Comparison of ENCODE assay signal across 11 mouse cellular contexts in the genomic region with DNA sequence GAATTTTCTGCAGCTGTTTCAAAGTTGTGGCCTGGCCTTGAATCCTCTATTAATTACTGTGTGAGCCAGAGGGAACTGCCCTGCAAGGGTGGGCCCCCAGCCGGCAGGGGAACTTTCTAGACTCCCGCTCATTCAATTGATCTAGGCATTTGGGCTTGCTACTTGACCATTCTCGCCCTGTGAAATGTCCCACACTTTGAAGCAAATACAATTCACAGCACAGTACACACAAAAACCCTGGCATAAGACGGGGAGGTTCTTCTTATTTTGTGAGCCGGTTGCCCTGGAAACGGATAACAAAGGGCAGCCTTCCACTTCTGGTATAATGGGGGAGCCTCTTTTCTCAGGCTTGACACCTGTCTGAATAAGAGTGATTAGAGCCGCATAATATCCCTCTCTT. TPM values are rescaled to one million over a fixed set of nuclear protein-coding genes. Genes with fewer than 3 reads are reported as not detected.
A peak's percentile ranks its signal among the peaks of the same experiment; 100 is the strongest.
DNase-seq lines count a peak whose midpoint lies in the region; ATAC-seq and TF ChIP-seq lines count a peak whose summit lies in the region.
"Had no signal": no experiment of that assay in that cellular context is flagged by ENCODE, and none has a peak within 500 bp of the region (broad histone marks: within the 10 kb centered on the region; RNA-seq: fewer than 3 reads in every experiment).

No protein-coding gene starts in this region.

- H3K4me2 ChIP-seq in forebrain, embryonic 12.5 days: peak overlapping the region; percentile 19; the same call in 1 of the 2 replicates
- no peak overlapping the region for H3K4me2 ChIP-seq in hindbrain, postnatal 0 days (ENCODE audit: low read depth, low read length)
- no peak overlapping the region for H3K4me2 ChIP-seq in neural tube, embryonic 13.5 days
- no peak overlapping the region for H3K4me2 ChIP-seq in lung, postnatal 0 days (replicated peaks; ENCODE audit: low read depth, low read length)
- H3K4me2 ChIP-seq: heart, embryonic 11.5 days had no signal

- ATAC-seq in forebrain, embryonic 12.5 days (ENCODE audit: low FRiP score): peak; percentile 77
- ATAC-seq in hindbrain, postnatal 0 days: peak; percentile 41; the same call in 1 of the 2 replicates
- peak; percentile 34; the same call in 1 of the 2 replicates for ATAC-seq in neural tube, embryonic 13.5 days (ENCODE audit: low read depth)
- no peak for ATAC-seq in lung, postnatal 0 days

- H3K36me3 ChIP-seq in forebrain, embryonic 12.5 days (replicated peaks): peaks cover 43% of the 10 kb centered on the region
- H3K36me3 ChIP-seq in hindbrain, postnatal 0 days (ENCODE audit: insufficient read depth, low read length): peaks cover 5% of the 10 kb centered on the region; the same call in 1 of the 2 replicates
- peaks cover 55% of the 10 kb centered on the region for H3K36me3 ChIP-seq in neural tube, embryonic 13.5 days
- H3K36me3 ChIP-seq in lung, postnatal 0 days (ENCODE audit: insufficient read depth, low read length): no peaks in the 10 kb centered on the region; the same call in 1 of the 2 replicates

- no peaks in the 10 kb centered on the region for H3K27me3 ChIP-seq in forebrain, embryonic 12.5 days
- no peaks in the 10 kb centered on the region for H3K27me3 ChIP-seq in hindbrain, postnatal 0 days (ENCODE audit: insufficient read depth, low read length)
- no peaks in the 10 kb centered on the region for H3K27me3 ChIP-seq in neural tube, embryonic 13.5 days
- H3K27me3 ChIP-seq in lung, postnatal 0 days (replicated peaks; ENCODE audit: insufficient read depth, low read length): no peaks in the 10 kb centered on the region

- no peak overlapping the region for H3K9ac ChIP-seq in forebrain, embryonic 12.5 days
- H3K9ac ChIP-seq in hindbrain, postnatal 0 days (replicated peaks; ENCODE audit: low read length): no peak overlapping the region
- H3K9ac ChIP-seq in neural tube, embryonic 13.5 days: no peak overlapping the region; the same call in 1 of the 2 replicates
- H3K9ac ChIP-seq in lung, postnatal 0 days (replicated peaks; ENCODE audit: low read depth): no peak overlapping the region

- WGBS in forebrain, embryonic 12.5 days: 8% methylated on average over 7 of the region's 7 CpGs
- WGBS in hindbrain, postnatal 0 days: 15% methylated on average over 7 of the region's 7 CpGs
- 18% methylated on average over 7 of the region's 7 CpGs for WGBS in neural tube, embryonic 13.5 days
- 65% methylated on average over 7 of the region's 7 CpGs for WGBS in lung, postnatal 0 days

- peak overlapping the region; percentile 95 for H3K27ac ChIP-seq in forebrain, embryonic 12.5 days
- peak overlapping the region; percentile 21; the same call in 1 of the 2 replicates for H3K27ac ChIP-seq in hindbrain, postnatal 0 days
- peak overlapping the region; percentile 68 for H3K27ac ChIP-seq in neural tube, embryonic 13.5 days (replicated peaks)
- H3K27ac ChIP-seq in lung, postnatal 0 days (ENCODE audit: low read length): no peak overlapping the region

- no peak overlapping the region for H3K4me3 ChIP-seq in forebrain, embryonic 12.5 days (replicated peaks)
- H3K4me3 ChIP-seq in hindbrain, postnatal 0 days (ENCODE audit: low read length): no peak overlapping the region
- H3K4me3 ChIP-seq in neural tube, embryonic 13.5 days: no peak overlapping the region
- no peak overlapping the region for H3K4me3 ChIP-seq in lung, postnatal 0 days (ENCODE audit: low read depth, low read length)

- no peak for TF ChIP-seq CTCF in hindbrain, postnatal 0 days (IDR thresholded peaks at IDR 0.05; ENCODE audit: low read depth)
- TF ChIP-seq CTCF in lung, postnatal 0 days (IDR thresholded peaks at IDR 0.05): no peak

- TF ChIP-seq EP300 in lung, postnatal 0 days (IDR thresholded peaks at IDR 0.05): no peak

- peak; percentile 88 for DNase-seq in heart, adult 11 months
- DNase-seq in heart, postnatal 4 days: no peak
- DNase-seq in hindbrain, postnatal 0 days (ENCODE audit: low spot score): peak; percentile 72
- no peak for DNase-seq in lung, postnatal 0 days (ENCODE audit: low spot score)
- no peak for DNase-seq in adrenal gland, postnatal 10 days
- DNase-seq in lung, postnatal 25 days (ENCODE audit: low spot score): no peak
- DNase-seq: kidney, adult 18-20 months; lung, postnatal 4 days had no signal

- peaks cover 97% of the 10 kb centered on the region for H3K4me1 ChIP-seq in forebrain, embryonic 12.5 days
- H3K4me1 ChIP-seq in hindbrain, postnatal 0 days (ENCODE audit: insufficient read depth, low read length): peaks cover 45% of the 10 kb centered on the region
- peaks cover 89% of the 10 kb centered on the region for H3K4me1 ChIP-seq in neural tube, embryonic 13.5 days (replicated peaks)
- peaks cover 6% of the 10 kb centered on the region; the same call in 1 of the 2 replicates for H3K4me1 ChIP-seq in lung, postnatal 0 days (ENCODE audit: insufficient read depth, low read depth, low read length)

- H3K9me3 ChIP-seq in forebrain, embryonic 12.5 days: no peaks in the 10 kb centered on the region
- H3K9me3 ChIP-seq in hindbrain, postnatal 0 days (ENCODE audit: low read length): no peaks in the 10 kb centered on the region
- H3K9me3 ChIP-seq in neural tube, embryonic 13.5 days: no peaks in the 10 kb centered on the region
- H3K9me3 ChIP-seq in lung, postnatal 0 days (ENCODE audit: low read length): no peaks in the 10 kb centered on the region

RNA-seq across cellular contexts. Expression of a gene that starts 11.6 kb away (rescaled TPM):
- total RNA-seq in heart, postnatal 4 days (2021): 10 to 100 TPM; 14.1 to 15.3 TPM
- 23.9 and 26.9 TPM in 2 replicates for polyA plus RNA-seq in forebrain, embryonic 12.5 days (2016; fragmentation: Nextera tagmentation; extraction: Ambion mirVana)
- total RNA-seq in hindbrain, postnatal 0 days (2014; rRNA removed): 179 and 206 TPM in 2 replicates
- polyA plus RNA-seq in hindbrain, postnatal 0 days (2015; fragmentation: Nextera tagmentation; extraction: Ambion mirVana): 29.3 and 33.3 TPM in 2 replicates
- polyA plus RNA-seq in neural tube, embryonic 13.5 days (2015; fragmentation: Nextera tagmentation; extraction: Ambion mirVana): 54.9 and 59.5 TPM in 2 replicates
- polyA plus RNA-seq in lung, postnatal 0 days (2015; fragmentation: Nextera tagmentation; extraction: Ambion mirVana): 2.6 and 4.0 TPM in 2 replicates
- total RNA-seq in adrenal gland, postnatal 10 days (2021): 10 to 100 TPM; 19.6 to 20.3 TPM

RNA-seq across cellular contexts. Expression of a gene that starts 54.3 kb away (rescaled TPM):
- total RNA-seq in heart, postnatal 4 days (2021): 10 to 100 TPM; 20.8 to 23.5 TPM
- 18.4 and 20.6 TPM in 2 replicates for polyA plus RNA-seq in forebrain, embryonic 12.5 days (2016; fragmentation: Nextera tagmentation; extraction: Ambion mirVana)
- 66.4 and 75.8 TPM in 2 replicates for total RNA-seq in hindbrain, postnatal 0 days (2014; rRNA removed)
- polyA plus RNA-seq in hindbrain, postnatal 0 days (2015; fragmentation: Nextera tagmentation; extraction: Ambion mirVana): 65.4 and 70.8 TPM in 2 replicates
- 42.7 and 44.7 TPM in 2 replicates for polyA plus RNA-seq in neural tube, embryonic 13.5 days (2015; fragmentation: Nextera tagmentation; extraction: Ambion mirVana)
- 23.6 and 26.6 TPM in 2 replicates for polyA plus RNA-seq in lung, postnatal 0 days (2015; fragmentation: Nextera tagmentation; extraction: Ambion mirVana)
- 10 to 100 TPM; 26.7 to 29.8 TPM for total RNA-seq in adrenal gland, postnatal 10 days (2021)

Comparison
In these comparisons a context has a peak if more than half of its experiments do, and no peak if none do; other contexts are left out.
1. DNase-seq: peak in heart, adult 11 months (single experiment) and hindbrain, postnatal 0 days (single experiment); none in heart, postnatal 4 days (single experiment), lung, postnatal 0 days (single experiment), adrenal gland, postnatal 10 days (single experiment) and lung, postnatal 25 days (single experiment).